Mouse (Mus musculus) thymus, adult 18-20 months (tissue): ENCODE data around the gene D11Wsu47e.
"Not testable (repeated sequence)": the region's sequence is repeated elsewhere in the genome, so short reads cannot be mapped to it uniquely, and the experiment has no call there.

Experiments
- DNase-seq, 2 experiments: peaks; one replicate each; pipeline ENCODE4 v3.0.0; 2022; ENCODE audit warnings: mixed read lengths in 2 of 2

D11Wsu47e gene

GRCm38 (mm10) chr11:113683957-113684706 is at the start of gene D11Wsu47e, which contains the start of gene Fam104a:
Gene D11Wsu47e (plus strand): TSS chr11:113684412.
Gene Fam104a (minus strand): TSS chr11:113684155.
- peak; percentile 90 to 93 for DNase-seq

- no peak for DNase-seq
Measured at GRCm38 (mm10) chr11:113634699-113635121, 49.5 kb upstream of the D11Wsu47e start.

GRCm38 (mm10) chr11:113638680-113639079 is 45.5 kb upstream of the D11Wsu47e start:
- DNase-seq, result no peak

- no peak for DNase-seq
Measured at GRCm38 (mm10) chr11:113645181-113645580, 39.0 kb upstream of the D11Wsu47e start.

- peak; percentile 60 to 67 for DNase-seq
Measured at GRCm38 (mm10) chr11:113648152-113648551, 36.1 kb upstream of the D11Wsu47e start.

- no peak for DNase-seq
Measured at GRCm38 (mm10) chr11:113648690-113649352, 35.4 kb upstream of the D11Wsu47e start, which contains the start of gene Cog1. Gene Cog1 (plus strand): TSS chr11:113649169.

- DNase-seq, result peak; percentile 39 to 44
Measured at GRCm38 (mm10) chr11:113649353-113650210, 34.6 kb upstream of the D11Wsu47e start, which contains the start of gene Slc39a11. Gene Slc39a11 (minus strand): TSS chr11:113650079.

- no peak for DNase-seq
Measured at GRCm38 (mm10) chr11:113651206-113651906, 32.9 kb upstream of the D11Wsu47e start.

- peak; percentile 18 to 23 for DNase-seq
Measured at GRCm38 (mm10) chr11:113651907-113652273, 32.3 kb upstream of the D11Wsu47e start.

GRCm38 (mm10) chr11:113652516-113652915 is 31.7 kb upstream of the D11Wsu47e start:
- DNase-seq, result no peak

GRCm38 (mm10) chr11:113654105-113654504 is 30.1 kb upstream of the D11Wsu47e start:
- no peak for DNase-seq

GRCm38 (mm10) chr11:113654561-113655270 is 29.5 kb upstream of the D11Wsu47e start:
- DNase-seq, result no peak

GRCm38 (mm10) chr11:113656511-113656932 is 27.7 kb upstream of the D11Wsu47e start:
- no peak for DNase-seq

- DNase-seq, result no peak
Measured at GRCm38 (mm10) chr11:113657221-113657620, 27.0 kb upstream of the D11Wsu47e start.

- no peak for DNase-seq
Measured at GRCm38 (mm10) chr11:113658319-113658718, 25.9 kb upstream of the D11Wsu47e start.

GRCm38 (mm10) chr11:113658763-113659162 is 25.4 kb upstream of the D11Wsu47e start:
- DNase-seq, result no peak

- not testable (repeated sequence) for DNase-seq
Measured at GRCm38 (mm10) chr11:113660213-113660612, 24.0 kb upstream of the D11Wsu47e start.

- DNase-seq, result no peak
Measured at GRCm38 (mm10) chr11:113660940-113661339, 23.3 kb upstream of the D11Wsu47e start.

- no peak for DNase-seq
Measured at GRCm38 (mm10) chr11:113661835-113662351, 22.3 kb upstream of the D11Wsu47e start.

- DNase-seq, result no peak
Measured at GRCm38 (mm10) chr11:113664279-113664678, 19.9 kb upstream of the D11Wsu47e start.

GRCm38 (mm10) chr11:113666205-113666604 is 18.0 kb upstream of the D11Wsu47e start:
- no peak for DNase-seq
